Mouse (Mus musculus) kidney, embryonic 16.5 days (tissue): Measurements from ENCODE around the gene Pip5k1b. TPM values are rescaled to one million over a fixed set of nuclear protein-coding genes. Genes with fewer than 3 reads are reported as not detected.

ENCODE experiments used
- ATAC-seq: fragments of 200-750 bp; cut with Nextera tagmentation; 2 replicates; pipeline ENCODE4 v1.8.0; 2017; ENCODE audit warnings: moderate TSS enrichment; ENCODE audit not compliant: low FRiP score, low TSS enrichment
- H3K27ac ChIP-seq: fragments of 300-500 bp; sonication (generic); 2 replicates; pipeline ENCODE4 v1.5.1; 2014; ENCODE audit warnings: low read length
- H3K27me3 ChIP-seq: fragments of 300-500 bp; sonication (generic); 2 replicates; pipeline ENCODE4 v1.6.1; 2014; ENCODE audit warnings: low read length, control low read depth, mixed read lengths; ENCODE audit not compliant: insufficient read depth
- H3K36me3 ChIP-seq: fragments of 300-500 bp; sonication (generic); 2 replicates; pipeline ENCODE4 v1.6.1; 2014; ENCODE audit warnings: low read length, control low read depth, mixed read lengths; ENCODE audit not compliant: insufficient read depth
- H3K4me1 ChIP-seq: fragments of 300-500 bp; sonication (generic); 2 replicates; pipeline ENCODE4 v1.6.1; 2014; ENCODE audit warnings: low read length, control low read depth, mixed read lengths; ENCODE audit not compliant: insufficient read depth
- H3K4me2 ChIP-seq: fragments of 300-500 bp; sonication (generic); replicated peaks from 2 replicates; pipeline ENCODE4 v1.6.1; 2014; ENCODE audit warnings: low read depth, low read length
- H3K4me3 ChIP-seq: fragments of 300-500 bp; sonication (generic); 2 replicates; pipeline ENCODE4 v1.5.1; 2014; ENCODE audit warnings: mild to moderate bottlenecking, low read length
- H3K9ac ChIP-seq: fragments of 300-500 bp; sonication (generic); replicated peaks from 2 replicates; pipeline ENCODE4 v1.6.1; 2014; ENCODE audit warnings: low read length
- H3K9me3 ChIP-seq: fragments of 300-500 bp; sonication (generic); 2 replicates; pipeline ENCODE4 v1.6.1; 2016; ENCODE audit warnings: low read length, control low read depth
- WGBS: fragments of 180-500 bp; shearing (Covaris S2); extraction: QIAGEN DNeasy Blood & Tissue Kit; methylation state at CpG from one replicate; pipeline ENCODE4 v1.1.7; 2014; 5-methylcytosine and 5-hydroxymethylcytosine counted together
- polyA plus RNA-seq: library from polyadenylated mRNA; unstranded; fragments of >200 nt; fragmentation: Nextera tagmentation; extraction: Ambion mirVana; gene quantifications from 2 replicates; pipeline ENCODE4 v1.2.1, GENCODE M21; 2015

Pip5k1b gene
- polyA plus RNA-seq, 1 experiment from 2014 or later: 2.2 TPM

DNA sequence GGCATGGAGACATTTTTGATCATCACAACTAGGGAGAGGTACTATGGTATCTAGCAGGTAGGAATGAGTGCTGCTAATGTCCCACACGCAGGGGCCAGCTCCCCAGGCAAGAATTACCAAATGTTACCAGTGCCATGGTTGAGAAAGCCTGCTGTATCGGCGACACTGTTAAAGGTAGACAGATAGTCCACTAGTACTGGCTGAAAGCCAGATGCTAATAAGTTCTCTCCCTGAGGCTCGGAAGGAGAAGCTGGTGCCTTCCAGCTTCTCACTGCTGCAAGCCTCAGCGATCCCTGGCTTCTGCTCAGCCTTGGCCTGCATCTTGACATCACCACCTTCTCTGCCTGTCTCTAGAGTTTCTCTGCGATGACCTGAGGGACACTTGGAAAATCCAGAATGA lies 46.3 kb downstream of the Pip5k1b start:
- Histone ChIP-seq H3K4me1 (0 out of 2 replicates have a peak, but pooled peaks cover 5% of the 10 kb centered on the region), H3K4me2 (no peak overlapping the region), H3K27me3 (no peaks in the 10 kb centered on the region), H3K9ac (no peak overlapping the region), H3K4me3 (no peak overlapping the region), H3K36me3 (no peaks in the 10 kb centered on the region), H3K27ac (no peak overlapping the region), H3K9me3 (no peaks in the 10 kb centered on the region)
- 73% methylated on average over 6 of the region's 6 CpGs for WGBS
- no peak for ATAC-seq

- H3K36me3 ChIP-seq: no peaks in the 10 kb centered on the region
- H3K4me1 ChIP-seq: 0 out of 2 replicates have a peak, but pooled peaks cover 5% of the 10 kb centered on the region
- ATAC-seq: no peak
- no peak overlapping the region for H3K27ac ChIP-seq
- no peak overlapping the region for H3K4me3 ChIP-seq
- H3K9ac ChIP-seq: no peak overlapping the region
- no peaks in the 10 kb centered on the region for H3K27me3 ChIP-seq
- H3K4me2 ChIP-seq: no peak overlapping the region
- WGBS: 30% methylated on average over 13 of the region's 13 CpGs
- H3K9me3 ChIP-seq: no peaks in the 10 kb centered on the region
These were observed 47.4 kb downstream of the Pip5k1b start for GRCm38 (mm10) chr19:24508087-24508767.

DNA sequence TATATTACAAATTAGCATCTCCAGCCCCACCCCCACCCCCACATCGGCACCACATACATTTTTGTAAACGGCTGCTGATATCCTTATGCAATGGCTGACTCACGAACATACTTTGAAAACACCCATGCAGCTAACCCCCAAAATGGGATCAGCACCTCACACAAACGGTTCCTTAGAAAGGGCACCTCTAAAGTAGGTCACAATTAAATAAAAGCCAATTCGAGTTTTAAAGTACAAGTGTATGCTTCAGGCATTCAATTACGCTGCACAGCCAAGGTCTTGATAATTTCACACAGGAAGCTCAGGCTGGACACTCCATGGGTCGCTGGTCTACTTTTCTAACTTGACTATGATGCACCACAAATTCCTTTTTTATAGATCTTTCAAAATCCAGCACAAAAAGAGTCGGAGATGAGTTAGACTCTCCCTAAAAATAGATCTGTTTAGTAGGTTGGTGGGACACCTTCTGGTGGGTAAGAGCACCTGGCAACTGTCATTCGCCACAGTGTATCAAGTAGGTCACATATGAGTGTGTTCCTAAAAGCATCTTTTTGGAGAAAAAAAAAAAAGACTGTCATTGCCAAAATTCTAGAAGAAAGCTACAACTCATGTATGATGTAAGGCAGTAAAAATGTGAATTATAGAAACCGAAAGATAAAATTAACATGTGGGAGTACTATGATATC lies 52.8 kb downstream of the Pip5k1b start:
- WGBS: 85% methylated on average over 10 of the region's 10 CpGs
- no peak for ATAC-seq
- no peaks in the 10 kb centered on the region for H3K27me3 ChIP-seq
- no peak overlapping the region for H3K9ac ChIP-seq
- H3K9me3 ChIP-seq: no peaks in the 10 kb centered on the region
- 0 out of 2 replicates have a peak, but pooled peaks cover 3% of the 10 kb centered on the region for H3K4me1 ChIP-seq
- no peak overlapping the region for H3K4me2 ChIP-seq
- H3K4me3 ChIP-seq: no peak overlapping the region
- no peaks in the 10 kb centered on the region for H3K36me3 ChIP-seq
- H3K27ac ChIP-seq: no peak overlapping the region

- Histone ChIP-seq H3K27me3 (no peaks in the 10 kb centered on the region), H3K27ac (no peak overlapping the region), H3K4me2 (no peak overlapping the region), H3K4me1 (0 out of 2 replicates have a peak, but pooled peaks cover 3% of the 10 kb centered on the region), H3K36me3 (no peaks in the 10 kb centered on the region), H3K4me3 (no peak overlapping the region), H3K9me3 (no peaks in the 10 kb centered on the region), H3K9ac (no peak overlapping the region)
- 0 out of 2 replicates have a peak, but pooled peaks have one; percentile 12 for ATAC-seq
These were observed 54.1 kb downstream of the Pip5k1b start for GRCm38 (mm10) chr19:24501525-24501924.

DNA sequence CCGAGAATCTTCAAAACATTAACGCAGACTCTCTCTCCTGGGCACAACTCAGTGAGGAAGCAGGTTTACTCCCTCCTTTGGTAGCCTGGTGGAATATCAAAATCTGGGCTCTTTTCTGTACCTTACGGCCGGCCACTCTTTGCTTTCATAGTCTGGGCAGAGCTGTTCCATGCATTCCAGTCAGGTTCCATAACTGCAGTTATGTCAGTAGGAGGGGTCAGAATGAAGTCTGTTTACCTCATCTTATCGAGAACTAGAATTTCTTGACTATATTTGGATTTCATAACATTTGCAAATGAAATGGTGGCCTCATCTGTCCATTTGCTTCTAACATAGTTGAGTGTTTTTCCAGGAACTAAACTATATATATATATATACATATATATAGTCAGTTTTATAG lies 55.2 kb downstream of the Pip5k1b start:
- H3K4me1 ChIP-seq: 0 out of 2 replicates have a peak, but pooled peaks cover 3% of the 10 kb centered on the region
- 84% methylated on average over 5 of the region's 5 CpGs for WGBS
- no peak overlapping the region for H3K9ac ChIP-seq
- no peak overlapping the region for H3K4me3 ChIP-seq
- H3K27ac ChIP-seq: no peak overlapping the region
- no peak overlapping the region for H3K4me2 ChIP-seq
- H3K9me3 ChIP-seq: no peaks in the 10 kb centered on the region
- no peak for ATAC-seq
- no peaks in the 10 kb centered on the region for H3K27me3 ChIP-seq
- no peaks in the 10 kb centered on the region for H3K36me3 ChIP-seq

GRCm38 (mm10) chr19:24499291-24499690 lies 56.4 kb downstream of the Pip5k1b start:
- 79% methylated on average over 3 of the region's 3 CpGs for WGBS
- ATAC-seq: no peak
- H3K9me3 ChIP-seq: no peaks in the 10 kb centered on the region
- no peak overlapping the region for H3K27ac ChIP-seq
- H3K9ac ChIP-seq: no peak overlapping the region
- no peak overlapping the region for H3K4me3 ChIP-seq
- H3K4me2 ChIP-seq: no peak overlapping the region
- H3K36me3 ChIP-seq: no peaks in the 10 kb centered on the region
- H3K27me3 ChIP-seq: no peaks in the 10 kb centered on the region
- 0 out of 2 replicates have a peak, but pooled peaks cover 3% of the 10 kb centered on the region for H3K4me1 ChIP-seq

- no peak overlapping the region for H3K4me2 ChIP-seq
- no peaks in the 10 kb centered on the region for H3K36me3 ChIP-seq
- H3K4me3 ChIP-seq: no peak overlapping the region
- no peak overlapping the region for H3K9ac ChIP-seq
- H3K9me3 ChIP-seq: no peaks in the 10 kb centered on the region
- no peak for ATAC-seq
- H3K27me3 ChIP-seq: no peaks in the 10 kb centered on the region
- WGBS: 86% methylated on average over 4 of the region's 4 CpGs
- H3K27ac ChIP-seq: no peak overlapping the region
- H3K4me1 ChIP-seq: no peaks in the 10 kb centered on the region
These were observed 61.8 kb downstream of the Pip5k1b start for GRCm38 (mm10) chr19:24493887-24494286.

DNA sequence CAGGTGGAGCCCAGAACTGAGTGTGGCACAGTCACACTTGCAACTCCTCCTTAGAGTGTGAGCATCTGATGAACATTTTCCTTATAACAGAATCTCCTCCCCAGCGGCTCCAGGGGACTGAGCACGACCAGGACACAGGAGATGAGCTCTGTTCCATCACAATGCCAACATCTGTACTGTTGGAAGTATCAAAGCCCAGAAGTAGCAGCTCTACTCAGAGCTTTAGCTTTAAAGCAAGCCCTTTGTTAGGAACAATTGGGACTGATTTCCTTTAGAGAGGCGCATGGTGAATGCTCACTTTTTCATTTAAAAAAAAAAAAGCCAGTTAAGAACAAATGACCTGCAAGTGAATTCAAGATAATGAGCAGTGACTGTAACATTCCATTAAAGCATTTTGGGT lies 63.8 kb downstream of the Pip5k1b start:
- ATAC-seq: no peak

GRCm38 (mm10) chr19:24490275-24490674 lies 65.4 kb downstream of the Pip5k1b start:
- WGBS: 65% methylated on average over 5 of the region's 5 CpGs

More for the DNA sequence above, 63.8 kb downstream of the Pip5k1b start:
- H3K27ac ChIP-seq: no peak overlapping the region
- WGBS: 50% methylated on average over 3 of the region's 3 CpGs
- H3K9me3 ChIP-seq: no peaks in the 10 kb centered on the region
- no peak overlapping the region for H3K4me3 ChIP-seq
- no peaks in the 10 kb centered on the region for H3K27me3 ChIP-seq
- H3K9ac ChIP-seq: no peak overlapping the region
- no peaks in the 10 kb centered on the region for H3K4me1 ChIP-seq
- H3K36me3 ChIP-seq: no peaks in the 10 kb centered on the region
- H3K4me2 ChIP-seq: no peak overlapping the region

More at GRCm38 (mm10) chr19:24490275-24490674, 65.4 kb downstream of the Pip5k1b start:
- H3K4me1 ChIP-seq: no peaks in the 10 kb centered on the region
- H3K4me2 ChIP-seq: no peak overlapping the region
- H3K4me3 ChIP-seq: no peak overlapping the region
- no peak overlapping the region for H3K9ac ChIP-seq
- H3K27me3 ChIP-seq: no peaks in the 10 kb centered on the region
- no peaks in the 10 kb centered on the region for H3K36me3 ChIP-seq
- H3K27ac ChIP-seq: no peak overlapping the region
- no peak for ATAC-seq
- no peaks in the 10 kb centered on the region for H3K9me3 ChIP-seq
